Mouse (Mus musculus) thymus, postnatal 10 days (tissue): ENCODE results near the gene Smc6.

Source experiments
- DNase-seq, 2 experiments: peaks; one replicate each; pipeline ENCODE4 v3.0.0; 2021; ENCODE audit warnings: low spot score in 2 of 2

The Smc6 gene

GRCm38 (mm10) chr12:11265382-11266281, at the start of gene Smc6, which contains the start of gene Gen1:
Gene Smc6 (plus strand): TSS chr12:11265886.
Gene Gen1 (minus strand): TSS chr12:11265801.
- DNase-seq, result peak; percentile 78 to 80

- DNase-seq, result no peak
Observed at GRCm38 (mm10) chr12:11216454-11216853, 49.2 kb upstream of the Smc6 start.

- no peak for DNase-seq
Observed at GRCm38 (mm10) chr12:11217726-11218250, 47.9 kb upstream of the Smc6 start.

GRCm38 (mm10) chr12:11221524-11222330, 44.0 kb upstream of the Smc6 start:
- DNase-seq, result no peak

GRCm38 (mm10) chr12:11222566-11222965, 43.1 kb upstream of the Smc6 start:
- DNase-seq, result no peak

- DNase-seq, result no peak
Observed at GRCm38 (mm10) chr12:11223090-11223489, 42.6 kb upstream of the Smc6 start.

GRCm38 (mm10) chr12:11224722-11225121, 41.0 kb upstream of the Smc6 start:
- no peak for DNase-seq

- DNase-seq, result no peak
Observed at GRCm38 (mm10) chr12:11226123-11226522, 39.6 kb upstream of the Smc6 start.

- no peak for DNase-seq
Observed at GRCm38 (mm10) chr12:11226529-11227268, 39.0 kb upstream of the Smc6 start.

- peak in 1 of 2 experiments; percentile 10 for DNase-seq
Observed at GRCm38 (mm10) chr12:11230267-11230666, 35.4 kb upstream of the Smc6 start.

- no peak for DNase-seq
Observed at GRCm38 (mm10) chr12:11235996-11236395, 29.7 kb upstream of the Smc6 start.

GRCm38 (mm10) chr12:11247460-11247859, 18.2 kb upstream of the Smc6 start:
- DNase-seq, result no peak

- no peak for DNase-seq
Observed at GRCm38 (mm10) chr12:11250322-11250721, 15.4 kb upstream of the Smc6 start.

- no peak for DNase-seq
Observed at GRCm38 (mm10) chr12:11264895-11265294, 791 bp upstream of the Smc6 start.

GRCm38 (mm10) chr12:11266282-11266985, 748 bp downstream of the Smc6 start:
- DNase-seq, result peak in 1 of 2 experiments; percentile 22

GRCm38 (mm10) chr12:11267030-11267429, 1.3 kb downstream of the Smc6 start:
- no peak for DNase-seq

- no peak for DNase-seq
Observed at GRCm38 (mm10) chr12:11272568-11272967, 6.9 kb downstream of the Smc6 start.

GRCm38 (mm10) chr12:11273185-11273584, 7.5 kb downstream of the Smc6 start:
- no peak for DNase-seq

- DNase-seq, result no peak
Observed at GRCm38 (mm10) chr12:11276632-11277031, 10.9 kb downstream of the Smc6 start.

- no peak for DNase-seq
Observed at GRCm38 (mm10) chr12:11277207-11277606, 11.5 kb downstream of the Smc6 start.

GRCm38 (mm10) chr12:11279886-11280285, 14.2 kb downstream of the Smc6 start:
- no peak for DNase-seq
